Mouse (Mus musculus): ENCODE data around the gene Flt3l. TPM values are rescaled to one million over a fixed set of nuclear protein-coding genes. Genes with fewer than 3 reads are reported as not detected.
A peak's percentile ranks its signal among the peaks of the same experiment; 100 is the strongest.
"Not testable (repeated sequence)": the region's sequence is repeated elsewhere in the genome, so short reads cannot be mapped to it uniquely, and the experiment has no call there.

Flt3l gene
- polyA plus RNA-seq, 1 experiment from 2014 or later, result 1.4 TPM

GRCm38 (mm10) chr7:45123186-45123570 lies 13.1 kb downstream of the Flt3l start:
- no peak for DNase-seq (ENCODE audit: low spot score)
- Histone ChIP-seq H3K9me3 (replicated peaks) (no peaks in the 10 kb centered on the region), H3K4me3 (peak overlapping the region; percentile 84), H3K36me3 (peaks cover 84% of the 10 kb centered on the region), H3K4me1 (peaks cover 53% of the 10 kb centered on the region), H3K27me3 (ENCODE audit: low read depth, poor library complexity, severe bottlenecking) (no peaks in the 10 kb centered on the region), H3K27ac (peak overlapping the region; percentile 95)
- WGBS, result 22% methylated on average over 12 of the region's 12 CpGs

GRCm38 (mm10) chr7:45122561-45123185 lies 13.6 kb downstream of the Flt3l start:
- Histone ChIP-seq H3K36me3 (peaks cover 85% of the 10 kb centered on the region), H3K27ac (peak overlapping the region; percentile 95), H3K4me3 (peak overlapping the region; percentile 84), H3K27me3 (ENCODE audit: low read depth, poor library complexity, severe bottlenecking) (no peaks in the 10 kb centered on the region), H3K9me3 (replicated peaks) (no peaks in the 10 kb centered on the region), H3K4me1 (peaks cover 53% of the 10 kb centered on the region)
- DNase-seq (ENCODE audit: low spot score), result no peak
- WGBS, result 83% methylated on average over 15 of the region's 15 CpGs

DNA sequence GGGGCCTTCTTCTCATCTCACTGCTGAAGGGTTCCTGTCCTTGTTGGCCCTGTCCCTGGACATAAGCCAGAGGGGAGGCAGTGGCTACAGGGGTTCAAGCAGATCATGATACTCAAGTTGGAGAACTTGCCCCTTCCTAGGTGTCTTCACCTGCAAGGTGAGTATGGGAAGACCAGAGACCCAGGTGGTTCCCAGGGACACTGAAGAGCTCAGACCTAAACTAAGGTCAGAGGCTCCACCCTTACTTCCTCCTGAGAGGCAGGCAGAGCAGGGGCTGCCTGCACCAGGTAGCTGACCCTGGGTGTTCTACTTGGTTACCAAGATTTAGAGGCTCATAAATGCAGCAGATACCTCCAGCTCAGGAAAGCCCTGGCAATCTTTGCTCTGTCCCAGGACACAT lies 14.3 kb downstream of the Flt3l start:
- H3K4me3 ChIP-seq, result peak overlapping the region; percentile 18
- H3K27me3 ChIP-seq (ENCODE audit: low read depth, poor library complexity, severe bottlenecking), result no peaks in the 10 kb centered on the region
- peaks cover 81% of the 10 kb centered on the region for H3K36me3 ChIP-seq
- peaks cover 48% of the 10 kb centered on the region for H3K4me1 ChIP-seq
- H3K27ac ChIP-seq, result no peak overlapping the region
- H3K9me3 ChIP-seq (replicated peaks), result no peaks in the 10 kb centered on the region
- DNase-seq (ENCODE audit: low spot score), result no peak

DNA sequence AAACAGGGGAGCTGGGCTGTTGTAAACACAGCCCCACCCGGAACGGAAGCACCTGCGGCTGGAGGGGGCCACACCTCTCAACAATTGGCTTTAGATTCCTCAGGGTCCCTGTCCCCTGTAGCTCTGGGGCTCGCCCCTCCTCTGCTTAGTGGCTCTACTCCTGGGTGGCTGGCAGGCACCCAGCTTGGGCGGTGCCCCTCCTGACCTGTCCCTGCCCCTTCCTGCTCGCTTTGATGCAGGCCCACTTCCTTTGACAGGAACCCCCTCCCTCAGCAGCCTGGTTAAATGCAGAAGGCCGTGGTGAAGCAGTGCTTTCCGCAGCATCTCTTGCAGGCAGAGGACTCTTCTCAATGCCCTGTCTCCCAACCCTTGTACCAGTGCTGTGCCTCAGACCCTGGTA lies 14.8 kb downstream of the Flt3l start:
- Histone ChIP-seq H3K4me3 (peak overlapping the region; percentile 18), H3K4me1 (peaks cover 43% of the 10 kb centered on the region), H3K27ac (no peak overlapping the region), H3K36me3 (peaks cover 75% of the 10 kb centered on the region), H3K27me3 (ENCODE audit: low read depth, poor library complexity, severe bottlenecking) (no peaks in the 10 kb centered on the region), H3K9me3 (replicated peaks) (no peaks in the 10 kb centered on the region)
- DNase-seq (ENCODE audit: low spot score), result no peak
- WGBS, result 73% methylated on average over 8 of the region's 8 CpGs

DNA sequence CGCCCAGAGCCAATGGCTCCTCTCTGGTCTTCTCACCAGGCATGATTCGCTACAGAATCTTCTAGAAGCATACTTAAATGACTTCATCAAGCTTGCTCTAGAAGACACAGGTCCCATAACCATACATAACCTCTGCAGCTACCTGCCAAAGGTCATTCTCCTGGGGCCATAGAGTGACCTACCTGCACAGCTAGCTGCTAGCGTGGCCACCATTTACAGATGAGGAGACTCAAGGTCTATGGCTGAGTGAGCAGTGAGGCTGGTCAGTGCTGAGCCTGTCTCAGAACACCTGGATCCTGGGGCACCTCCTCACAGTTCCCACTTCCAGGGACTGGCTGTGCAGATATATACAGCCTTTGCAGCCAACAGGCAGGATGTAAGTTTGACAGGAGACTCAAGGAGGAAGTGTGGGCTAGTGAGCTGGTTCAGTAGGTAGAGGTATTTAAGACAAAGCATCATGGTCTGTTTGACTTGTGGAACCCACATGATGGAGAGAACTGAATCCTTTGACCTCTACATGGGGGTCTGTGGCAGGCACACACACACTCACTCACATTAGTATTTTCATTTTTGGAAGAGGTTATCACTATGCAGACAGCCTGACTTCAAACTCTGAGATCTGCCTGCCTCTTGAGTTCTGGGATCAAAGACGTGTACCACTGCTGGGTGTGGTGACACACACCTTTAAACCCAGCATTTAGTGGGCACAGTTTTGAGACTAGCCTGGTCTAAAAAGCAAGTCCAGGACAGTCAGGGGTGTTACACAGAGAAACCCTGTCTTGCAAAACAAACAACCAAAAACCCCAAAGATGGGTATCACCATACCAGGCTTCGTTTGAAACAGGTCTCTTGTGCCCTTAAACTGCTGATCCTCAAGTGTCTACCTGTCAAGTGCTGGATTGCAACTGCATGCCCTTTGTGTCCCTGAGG lies 16.2 kb downstream of the Flt3l start:
- no peak for DNase-seq (ENCODE audit: low spot score)
- Histone ChIP-seq H3K36me3 (peaks cover 62% of the 10 kb centered on the region), H3K4me3 (no peak overlapping the region), H3K9me3 (replicated peaks) (no peaks in the 10 kb centered on the region), H3K27me3 (ENCODE audit: low read depth, poor library complexity, severe bottlenecking) (no peaks in the 10 kb centered on the region), H3K4me1 (peaks cover 29% of the 10 kb centered on the region), H3K27ac (no peak overlapping the region)
- 83% methylated on average over 5 of the region's 5 CpGs for WGBS

DNA sequence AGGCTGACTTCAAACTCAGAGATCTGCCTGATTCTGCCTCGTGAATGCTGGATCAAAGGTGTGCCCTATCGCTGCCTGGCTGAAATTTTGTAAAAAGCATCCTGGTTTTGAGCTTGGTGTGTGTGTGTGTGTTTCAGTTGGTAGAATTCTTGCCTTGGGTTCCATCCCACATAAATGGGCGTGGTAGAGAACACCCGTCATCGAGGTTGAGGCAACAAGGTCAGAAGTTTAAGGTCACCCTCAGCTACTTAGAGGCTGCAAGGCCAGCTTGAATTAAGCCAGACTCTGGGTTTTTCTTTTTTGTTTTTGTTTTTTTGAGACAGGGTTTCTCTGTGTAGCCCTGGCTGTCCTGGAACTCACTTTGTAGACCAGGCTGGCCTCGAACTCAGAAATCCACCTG lies 17.9 kb downstream of the Flt3l start:
- Histone ChIP-seq H3K9me3 (replicated peaks) (no peaks in the 10 kb centered on the region), H3K4me3 (no peak overlapping the region), H3K27ac (no peak overlapping the region), H3K4me1 (peaks cover 27% of the 10 kb centered on the region), H3K36me3 (peaks cover 58% of the 10 kb centered on the region), H3K27me3 (ENCODE audit: low read depth, poor library complexity, severe bottlenecking) (no peaks in the 10 kb centered on the region)
- DNase-seq (ENCODE audit: low spot score), result no peak
- WGBS, result 90% methylated on average over 6 of the region's 6 CpGs

GRCm38 (mm10) chr7:45117566-45117965 lies 18.7 kb downstream of the Flt3l start:
- WGBS, result 84% methylated on average over 8 of the region's 8 CpGs
- H3K9me3 ChIP-seq (replicated peaks), result no peaks in the 10 kb centered on the region
- H3K4me1 ChIP-seq, result peaks cover 19% of the 10 kb centered on the region
- H3K27me3 ChIP-seq (ENCODE audit: low read depth, poor library complexity, severe bottlenecking), result no peaks in the 10 kb centered on the region
- H3K27ac ChIP-seq, result no peak overlapping the region
- H3K36me3 ChIP-seq, result peaks cover 51% of the 10 kb centered on the region
- no peak for DNase-seq (ENCODE audit: low spot score)
- H3K4me3 ChIP-seq, result no peak overlapping the region

DNA sequence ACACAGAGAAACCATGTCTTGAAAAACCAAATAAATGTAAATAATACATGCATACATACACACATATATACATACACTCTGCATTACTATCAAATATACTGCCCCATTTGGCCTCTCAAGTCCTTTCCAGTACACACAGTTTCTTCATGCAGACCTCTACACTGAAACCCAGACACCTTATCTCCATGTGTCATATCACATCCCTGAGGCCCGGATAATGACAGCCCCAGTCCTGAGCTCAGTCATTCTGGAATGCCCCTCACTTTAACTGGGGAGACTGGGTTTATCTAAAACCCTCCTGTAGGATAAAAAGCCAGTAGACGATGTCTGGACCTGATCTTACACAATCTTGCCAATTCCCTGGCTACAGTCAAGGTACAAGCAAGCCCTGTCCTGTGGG lies 22.8 kb downstream of the Flt3l start:
- 87% methylated on average over 2 of the region's 2 CpGs for whole genome bisulfite sequencing
- Histone ChIP-seq H3K27me3 (ENCODE audit: low read depth, poor library complexity, severe bottlenecking) (no peaks in the 10 kb centered on the region), H3K4me1 (peaks cover 4% of the 10 kb centered on the region; the same call in 1 of the 2 replicates), H3K4me3 (no peak overlapping the region), H3K36me3 (peaks cover 10% of the 10 kb centered on the region), H3K27ac (no peak overlapping the region), H3K9me3 (replicated peaks) (no peaks in the 10 kb centered on the region)
- no peak for DNase-seq (ENCODE audit: low spot score)

- no peak for DNase-seq (ENCODE audit: low spot score)
- 59% methylated on average over 3 of the region's 3 CpGs for WGBS
- H3K27me3 ChIP-seq (ENCODE audit: low read depth, poor library complexity, severe bottlenecking), result no peaks in the 10 kb centered on the region
Measured at GRCm38 (mm10) chr7:45112529-45112928, 23.7 kb downstream of the Flt3l start.

GRCm38 (mm10) chr7:45111940-45112339 lies 24.3 kb downstream of the Flt3l start:
- H3K36me3 ChIP-seq, result no peaks in the 10 kb centered on the region
- no peak overlapping the region for H3K4me3 ChIP-seq
- H3K27me3 ChIP-seq (ENCODE audit: low read depth, poor library complexity, severe bottlenecking), result no peaks in the 10 kb centered on the region
- no peak overlapping the region for H3K27ac ChIP-seq
- no peaks in the 10 kb centered on the region for H3K9me3 ChIP-seq (replicated peaks)
- 60% methylated on average over 2 of the region's 2 CpGs for WGBS
- H3K4me1 ChIP-seq, result peaks cover 4% of the 10 kb centered on the region; the same call in 1 of the 2 replicates
- no peak for DNase-seq (ENCODE audit: low spot score)

More at GRCm38 (mm10) chr7:45112529-45112928, 23.7 kb downstream of the Flt3l start:
- Histone ChIP-seq H3K27ac (no peak overlapping the region), H3K36me3 (peaks cover under 1% of the 10 kb centered on the region), H3K4me3 (no peak overlapping the region), H3K4me1 (peaks cover 4% of the 10 kb centered on the region; the same call in 1 of the 2 replicates), H3K9me3 (replicated peaks) (no peaks in the 10 kb centered on the region)

DNA sequence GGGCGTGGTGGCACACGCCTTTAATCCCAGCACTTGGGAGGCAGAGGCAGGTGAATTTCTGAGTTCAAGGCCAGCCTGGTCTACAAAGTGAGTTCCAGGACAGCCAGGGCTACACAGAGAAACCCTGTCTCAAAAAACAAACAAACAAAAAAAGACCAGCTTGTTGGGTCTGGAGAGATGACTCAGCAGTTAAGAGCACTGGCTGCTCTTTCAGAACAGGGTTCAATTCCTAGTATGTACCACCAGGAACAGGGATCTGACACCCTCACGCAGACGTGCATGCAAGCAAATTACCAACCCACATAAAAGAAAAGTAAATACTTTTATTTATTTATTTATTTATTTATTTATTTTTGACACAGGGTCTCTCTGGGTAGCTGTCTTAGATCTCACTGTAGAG lies 26.1 kb downstream of the Flt3l start:
- H3K9me3 ChIP-seq (replicated peaks); DNase-seq (ENCODE audit: low spot score); H3K27me3 ChIP-seq (ENCODE audit: low read depth, poor library complexity, severe bottlenecking); H3K36me3 ChIP-seq; H3K27ac ChIP-seq; H3K4me3 ChIP-seq: not testable (repeated sequence)
- WGBS, result 93% methylated on average over 4 of the region's 4 CpGs
- peaks cover 16% of the 10 kb centered on the region for H3K4me1 ChIP-seq

GRCm38 (mm10) chr7:45107052-45107645 lies 29.1 kb downstream of the Flt3l start:
- H3K27me3 ChIP-seq (ENCODE audit: low read depth, poor library complexity, severe bottlenecking), result no peaks in the 10 kb centered on the region
- H3K4me3 ChIP-seq, result no peak overlapping the region
- no peaks in the 10 kb centered on the region for H3K9me3 ChIP-seq (replicated peaks)
- DNase-seq (ENCODE audit: low spot score), result no peak
- H3K27ac ChIP-seq, result peak overlapping the region; percentile 65; the same call in 1 of the 2 replicates
- no peaks in the 10 kb centered on the region for H3K36me3 ChIP-seq
- WGBS, result 61% methylated on average over 5 of the region's 5 CpGs
- peaks cover 29% of the 10 kb centered on the region for H3K4me1 ChIP-seq

GRCm38 (mm10) chr7:45106441-45106840 lies 29.8 kb downstream of the Flt3l start:
- no peak for DNase-seq (ENCODE audit: low spot score)
- WGBS, result 50% methylated on average over 6 of the region's 6 CpGs
- Histone ChIP-seq H3K4me1 (peaks cover 29% of the 10 kb centered on the region), H3K4me3 (no peak overlapping the region), H3K36me3 (no peaks in the 10 kb centered on the region), H3K27me3 (ENCODE audit: low read depth, poor library complexity, severe bottlenecking) (no peaks in the 10 kb centered on the region), H3K27ac (peak overlapping the region; percentile 65; the same call in 1 of the 2 replicates), H3K9me3 (replicated peaks) (no peaks in the 10 kb centered on the region)
